Mouse (Mus musculus): ENCODE data around the gene Slc44a5.
"Not testable (repeated sequence)": the region's sequence is repeated elsewhere in the genome, so short reads cannot be mapped to it uniquely, and the experiment has no call there.

The Slc44a5 gene

DNA sequence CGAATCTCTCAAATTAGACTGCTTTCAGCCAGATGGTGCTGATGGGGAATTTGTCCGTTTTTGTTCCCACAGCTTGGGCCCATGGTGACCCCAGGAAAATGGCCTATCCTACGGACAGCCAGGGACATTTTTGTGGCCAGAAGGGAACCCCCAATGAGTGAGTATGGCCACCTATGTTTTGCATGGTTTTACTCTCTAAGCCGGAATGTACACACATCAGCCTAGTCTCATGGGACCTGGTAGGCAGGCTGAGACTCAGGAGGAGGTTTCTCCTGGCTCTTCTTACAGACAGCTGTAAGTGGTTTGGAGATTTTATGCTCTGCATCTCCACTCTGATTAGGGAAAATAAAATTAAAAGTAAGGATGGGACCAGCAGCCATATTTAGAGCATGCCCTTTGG is 249.5 kb downstream of the Slc44a5 start:
- no peak for DNase-seq (ENCODE audit: low spot score)

DNA sequence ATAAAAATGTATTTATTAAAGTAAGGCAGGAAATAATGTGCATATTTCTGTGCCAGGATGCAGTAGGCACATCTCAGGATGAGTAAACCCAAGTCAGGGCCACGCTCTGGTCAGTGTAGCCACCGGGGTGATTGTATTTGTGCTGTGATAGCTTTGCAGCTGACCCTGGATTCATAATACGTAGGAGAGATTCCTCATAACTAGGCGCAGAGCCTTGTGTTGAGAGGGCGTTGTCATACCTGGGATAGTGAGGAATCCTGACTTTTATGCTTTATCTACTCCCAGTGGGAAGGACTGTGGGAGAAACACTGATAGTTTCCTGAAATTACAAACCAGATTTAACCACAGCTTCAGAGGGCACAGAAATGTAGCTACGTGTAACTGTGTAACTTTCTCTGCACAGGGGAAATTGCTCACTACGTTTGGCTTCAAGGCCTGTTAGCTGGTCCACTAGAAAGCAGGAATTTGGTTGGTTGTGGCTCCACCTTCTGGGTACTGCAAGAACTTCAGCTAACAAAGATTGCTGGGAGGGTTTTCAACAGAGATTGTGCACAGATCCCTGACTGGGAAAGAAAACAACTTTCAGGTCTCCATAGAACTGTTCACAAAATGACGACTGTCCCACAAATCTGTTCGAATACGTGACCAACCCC is 253.0 kb downstream of the Slc44a5 start:
- DNase-seq (ENCODE audit: low spot score) = peak; percentile 66

DNA sequence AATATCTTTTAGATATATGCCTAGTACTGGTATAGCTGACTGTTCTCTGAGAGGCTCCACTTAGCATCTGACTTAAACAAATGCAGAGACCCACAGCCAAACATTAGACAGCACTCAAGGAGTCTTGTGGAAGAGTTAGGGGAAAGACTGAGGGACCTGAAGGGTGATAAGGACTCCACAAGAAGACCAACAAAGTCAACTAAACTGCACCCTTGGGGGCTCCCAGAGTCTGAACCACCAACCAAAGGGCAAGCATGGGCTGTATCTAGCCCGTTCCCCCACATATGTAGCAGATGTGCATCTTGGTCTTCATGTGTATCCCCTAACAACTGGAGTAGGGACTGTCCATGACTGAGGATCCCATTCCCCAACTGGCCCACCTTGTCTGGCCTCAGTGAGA is 271.7 kb downstream of the Slc44a5 start:
- DNase-seq (ENCODE audit: low spot score) = no peak

DNA sequence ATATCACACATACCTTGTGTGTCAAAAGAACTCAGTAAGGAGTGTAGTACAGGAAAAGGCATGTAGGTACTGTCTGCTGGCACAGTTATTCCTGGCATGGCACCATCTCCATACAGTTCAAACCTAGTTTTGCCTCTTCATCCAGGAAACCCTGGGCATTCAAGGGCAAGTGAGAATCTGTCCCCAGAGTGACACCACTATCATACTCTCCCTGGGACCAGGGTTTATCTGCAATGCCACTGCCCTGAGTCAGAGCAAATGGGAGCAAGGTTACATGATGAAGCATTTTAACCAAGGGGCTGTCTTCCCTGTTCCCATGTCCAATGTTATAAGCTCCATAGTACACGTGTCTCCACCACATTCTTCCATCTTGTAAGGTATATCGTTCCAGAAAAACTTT is 278.2 kb downstream of the Slc44a5 start:
- DNase-seq (ENCODE audit: low spot score) = no peak

DNA sequence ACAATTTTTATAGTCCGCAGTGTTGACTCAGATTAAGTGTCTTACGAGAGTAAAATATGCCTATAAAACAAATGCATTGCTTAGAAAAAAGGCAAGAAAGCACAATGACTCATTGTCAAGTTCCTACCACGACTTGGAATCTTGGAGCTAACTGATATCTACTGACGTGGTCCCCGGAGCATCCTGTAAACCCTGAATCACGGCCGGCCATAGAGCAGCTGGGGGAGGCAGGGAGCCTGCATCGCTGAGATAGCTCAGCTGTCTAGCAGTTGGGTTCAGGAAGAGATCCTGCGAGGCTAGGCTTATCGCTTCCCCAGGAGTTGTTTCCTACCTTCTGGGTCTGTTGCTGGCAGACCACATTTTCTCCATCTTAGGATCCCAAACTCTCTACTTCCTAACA is 279.0 kb downstream of the Slc44a5 start:
- DNase-seq (ENCODE audit: low spot score) = no peak

DNA sequence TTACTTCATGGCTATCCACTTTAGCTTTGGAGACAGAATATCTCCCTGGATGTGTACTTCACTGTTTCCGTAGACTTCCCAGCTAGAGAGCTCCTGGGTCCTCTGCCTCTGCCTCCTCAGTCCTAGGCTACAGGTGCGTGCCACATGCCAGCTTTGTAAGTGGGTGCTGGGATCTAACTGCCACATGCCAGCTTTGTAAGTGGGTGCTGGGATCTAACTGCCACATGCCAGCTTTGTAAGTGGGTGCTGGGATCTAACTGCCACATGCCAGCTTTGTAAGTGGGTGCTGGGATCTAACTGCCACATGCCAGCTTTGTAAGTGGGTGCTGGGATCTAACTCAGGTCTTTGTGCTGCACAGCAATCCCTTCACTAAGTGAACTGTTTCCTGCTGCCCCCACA is 281.0 kb downstream of the Slc44a5 start:
- not testable (repeated sequence) for DNase-seq (ENCODE audit: low spot score)

DNA sequence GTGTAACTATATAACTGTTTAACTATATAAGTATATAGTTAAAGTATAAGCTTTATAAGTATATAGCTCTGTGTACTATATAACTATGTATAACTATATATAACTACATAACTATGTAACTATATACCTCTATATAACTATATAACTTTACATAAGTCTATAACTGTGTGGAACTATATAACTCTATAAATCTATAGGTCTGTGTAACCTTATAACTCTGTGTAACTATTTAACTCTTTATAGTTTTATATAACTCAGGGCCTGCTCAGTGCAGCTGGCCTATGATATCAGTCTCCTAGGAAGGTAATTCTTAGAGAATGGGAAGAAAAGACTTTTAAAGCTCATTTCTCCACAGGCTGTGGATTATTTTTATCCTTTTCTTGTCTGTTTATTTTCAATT is 284.1 kb downstream of the Slc44a5 start:
- no peak for DNase-seq (ENCODE audit: low spot score)

DNA sequence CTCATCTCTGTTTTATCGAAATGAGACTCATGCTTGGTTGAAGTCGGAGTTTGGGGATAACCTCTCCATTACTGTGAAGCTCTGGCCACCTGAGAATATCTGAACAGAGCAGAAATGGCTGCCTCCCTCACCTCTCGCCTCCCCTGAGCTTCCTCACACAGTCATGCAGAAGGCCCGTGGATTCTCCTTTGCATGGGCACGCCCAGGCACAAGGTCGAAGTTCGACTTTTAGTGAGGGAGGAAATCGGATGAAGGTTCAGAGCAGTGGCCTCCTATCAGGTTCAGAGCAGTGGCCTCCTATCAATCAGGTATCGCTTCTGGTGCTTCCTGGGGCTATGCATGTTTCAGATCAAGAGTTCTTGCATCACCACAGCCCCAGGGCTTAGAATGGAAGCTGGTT is 295.1 kb downstream of the Slc44a5 start:
- no peak for DNase-seq (ENCODE audit: low spot score)

DNA sequence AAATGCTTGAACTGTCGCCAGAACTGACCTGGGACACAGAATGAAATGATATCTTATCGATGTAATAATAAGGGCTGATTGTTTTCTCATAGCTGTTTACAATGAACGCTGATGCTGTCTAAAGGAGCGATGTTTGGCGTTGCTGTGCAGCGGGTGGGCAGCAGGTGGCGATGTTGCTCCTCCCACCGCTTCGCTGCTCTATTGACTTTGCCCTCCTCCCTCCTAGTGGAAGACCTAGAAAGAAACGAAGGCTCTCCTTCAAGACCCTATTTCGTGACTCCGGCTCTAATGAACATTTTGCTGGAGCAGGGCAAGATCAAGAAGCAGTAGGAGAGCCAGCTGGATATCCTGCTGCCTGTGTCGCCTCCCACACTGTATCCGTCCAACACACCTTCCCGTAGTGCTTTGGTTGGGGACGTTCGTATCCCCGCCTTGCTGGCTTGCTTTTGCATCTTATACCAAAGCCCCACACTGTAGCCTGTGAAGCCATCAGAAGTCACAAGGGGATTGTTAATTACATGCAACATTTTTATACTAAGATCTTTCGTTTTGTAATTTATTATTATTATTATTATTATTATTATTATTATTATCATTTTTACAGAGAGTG is 296.6 kb downstream of the Slc44a5 start:
- DNase-seq (ENCODE audit: low spot score) = peak; percentile 62

DNA sequence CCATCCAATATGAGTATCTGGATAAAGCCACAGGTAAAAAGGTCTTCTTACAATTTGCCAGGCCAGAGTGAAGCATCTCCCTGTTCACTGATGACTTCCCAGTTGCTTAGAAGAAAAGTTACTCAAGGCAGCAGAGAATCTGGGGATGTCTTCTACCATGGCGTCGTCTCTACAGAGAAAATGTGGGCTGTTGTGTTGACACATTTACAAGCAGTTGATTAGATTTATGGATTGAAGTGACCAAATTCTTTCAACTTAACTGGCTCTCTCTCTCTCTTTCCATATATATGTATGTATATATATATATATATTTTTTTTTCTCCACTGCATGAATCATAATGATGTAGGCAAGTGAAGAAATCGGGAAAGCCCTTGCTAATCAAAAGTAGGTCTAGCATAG is 301.4 kb downstream of the Slc44a5 start:
- DNase-seq (ENCODE audit: low spot score) = no peak

DNA sequence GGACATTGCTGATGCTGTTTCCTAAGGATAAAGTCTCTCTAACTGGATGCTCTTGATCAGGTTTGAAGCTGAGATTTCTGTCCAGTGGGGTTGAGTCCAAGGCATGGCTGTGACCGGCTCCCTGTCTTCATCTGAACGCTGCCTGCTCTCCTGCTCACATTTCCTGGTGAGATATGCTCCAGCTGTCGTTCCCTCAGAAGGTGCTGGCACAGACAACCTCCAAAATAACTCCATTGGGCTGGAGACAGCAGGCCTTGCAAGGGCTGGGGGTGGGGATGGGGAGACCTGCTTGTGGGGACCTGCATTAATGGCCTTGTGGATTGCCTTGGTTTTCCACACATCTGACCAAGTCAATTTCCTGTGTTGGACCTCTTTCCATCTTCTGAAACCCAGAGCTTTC is 311.0 kb downstream of the Slc44a5 start:
- no peak for DNase-seq (ENCODE audit: low spot score)

DNA sequence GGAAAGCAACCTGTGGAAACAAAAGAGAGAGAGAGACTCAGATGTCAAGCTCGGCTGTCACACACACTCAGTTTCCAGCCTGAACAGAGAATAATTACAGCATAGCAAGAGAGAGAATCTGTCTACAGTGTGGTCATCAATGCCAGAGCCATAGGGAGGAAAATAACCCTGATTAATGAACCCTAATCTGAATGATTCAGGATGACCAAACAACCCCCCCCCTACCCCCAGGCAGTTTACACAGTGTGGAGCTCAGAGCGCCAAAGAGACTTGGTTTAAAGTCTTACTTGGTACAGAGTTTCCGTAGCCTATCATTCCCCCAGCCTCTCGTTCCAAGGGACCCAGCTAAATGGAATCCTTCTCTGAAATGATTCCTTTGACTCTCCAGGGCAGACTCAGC is 312.1 kb downstream of the Slc44a5 start:
- DNase-seq (ENCODE audit: low spot score) = no peak

DNA sequence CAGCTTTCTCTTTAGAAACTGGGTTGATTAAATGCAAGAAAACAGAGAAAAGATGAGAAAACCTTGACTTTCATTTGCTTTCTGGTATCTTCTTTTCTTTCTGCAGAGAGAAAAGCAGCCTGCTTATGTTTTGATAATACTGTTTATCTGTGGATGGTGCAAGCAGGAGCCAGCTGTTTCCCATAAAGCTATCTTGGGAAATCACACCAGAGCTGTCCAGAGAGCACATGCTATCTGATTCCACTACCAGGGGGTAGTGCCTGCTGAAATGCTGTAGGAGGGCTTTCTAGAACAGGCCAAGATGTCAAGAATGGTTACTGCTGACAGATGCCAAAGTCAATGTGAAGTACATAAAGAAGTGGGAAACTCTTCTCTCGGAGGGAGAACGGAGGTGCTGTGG is 314.0 kb downstream of the Slc44a5 start:
- peak; percentile 25 for DNase-seq (ENCODE audit: low spot score)

DNA sequence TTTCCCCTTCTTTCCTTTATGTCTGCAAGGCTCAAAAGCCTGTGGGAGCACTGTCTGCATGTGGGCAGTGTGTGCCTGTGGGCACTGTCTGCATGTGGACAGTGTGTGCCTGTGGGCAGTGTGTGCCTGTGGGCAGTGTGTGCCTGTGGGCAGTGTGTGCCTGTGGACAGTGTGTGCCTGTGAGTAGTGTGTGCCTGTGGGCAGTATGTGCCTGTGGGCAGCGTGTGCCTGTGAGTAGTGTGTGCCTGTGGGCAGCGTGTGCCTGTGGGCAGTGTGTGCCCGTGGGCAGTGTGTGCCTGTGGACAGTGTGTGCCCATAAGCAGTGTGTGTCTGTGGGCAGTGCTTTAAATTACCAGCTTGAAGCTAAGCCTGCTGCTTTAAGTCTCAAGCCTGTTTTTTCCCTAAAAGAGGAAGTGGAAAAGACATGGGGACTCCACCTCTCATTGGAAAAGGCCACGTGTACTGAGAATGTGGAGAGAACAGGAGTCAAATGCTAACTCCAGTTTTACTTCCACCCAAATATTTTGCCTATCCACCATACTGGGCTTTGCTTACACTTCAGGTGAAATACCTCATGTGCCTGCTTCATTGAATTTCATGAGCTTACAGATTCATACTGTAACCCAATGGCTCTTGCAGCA is 315.3 kb downstream of the Slc44a5 start:
- no peak for DNase-seq (ENCODE audit: low spot score)

DNA sequence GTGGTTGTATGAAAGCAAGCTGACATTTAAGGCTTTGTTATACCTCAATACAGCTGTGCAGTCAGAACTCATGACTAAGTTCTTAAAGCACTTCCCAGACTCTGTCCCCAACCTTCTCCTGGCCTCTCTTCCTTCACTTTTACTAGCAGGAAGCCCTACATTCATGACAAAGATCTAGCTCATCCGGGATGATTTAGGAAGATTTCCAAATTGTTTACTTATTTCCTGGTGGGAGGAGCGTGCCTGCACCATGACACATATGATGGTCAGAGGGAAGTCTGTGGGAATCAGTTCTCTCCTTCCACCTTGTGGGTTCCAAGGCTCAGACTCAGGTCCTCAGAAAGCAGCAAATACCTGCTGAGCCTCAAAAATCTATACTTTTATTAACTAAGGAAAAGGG is 317.1 kb downstream of the Slc44a5 start:
- DNase-seq (ENCODE audit: low spot score) = no peak

DNA sequence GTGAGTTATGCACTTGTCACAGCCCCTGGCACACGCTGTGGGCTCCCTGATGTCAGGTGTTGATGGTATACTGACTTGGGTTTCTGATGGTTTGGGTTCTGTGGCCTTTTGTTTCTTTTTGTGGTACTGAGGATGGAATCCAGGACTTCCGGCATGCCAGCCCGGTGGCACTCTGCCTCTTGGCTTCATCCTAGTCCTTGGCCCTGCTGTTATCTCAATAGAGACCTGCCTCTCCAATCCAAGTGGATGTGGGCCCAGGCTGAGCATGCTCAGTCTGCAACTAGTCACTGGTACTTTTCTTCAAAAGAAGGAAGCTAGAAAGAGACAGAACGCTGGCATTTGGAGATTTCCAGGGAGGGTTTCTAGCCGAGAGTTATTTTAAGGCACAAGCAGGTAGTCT is 318.9 kb downstream of the Slc44a5 start:
- no peak for DNase-seq (ENCODE audit: low spot score)

DNA sequence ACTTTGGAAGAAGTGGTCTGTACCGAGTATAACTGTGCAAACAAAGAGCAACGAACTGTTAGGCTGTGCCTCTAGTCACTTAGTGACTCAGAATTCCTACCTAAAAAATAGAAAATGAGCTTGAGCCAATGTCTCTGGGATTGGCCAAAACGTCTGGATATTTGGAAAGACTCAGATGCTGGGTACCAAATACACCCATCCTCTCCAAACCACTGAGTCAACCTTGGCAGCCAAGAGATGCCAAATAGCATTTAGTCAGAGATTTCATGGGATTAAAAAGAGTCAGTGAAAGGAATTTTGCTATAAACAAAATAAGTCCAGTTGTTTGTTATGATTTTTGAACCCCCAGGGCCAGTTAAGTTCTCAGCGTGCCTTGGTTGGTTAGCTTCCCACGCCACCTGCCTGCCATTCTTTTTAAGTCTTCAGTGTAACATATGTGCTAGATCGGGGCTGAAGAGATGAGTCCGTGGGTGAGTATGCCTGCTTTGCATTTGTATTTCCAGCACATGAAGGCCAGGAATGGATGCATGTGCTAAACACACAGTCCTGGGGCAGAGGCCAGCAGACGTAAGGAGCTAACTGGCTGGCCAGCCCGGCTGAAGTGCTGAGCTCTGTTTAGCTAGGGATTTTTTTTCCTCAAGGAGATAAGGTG is 320.7 kb downstream of the Slc44a5 start:
- no peak for DNase-seq (ENCODE audit: low spot score)

DNA sequence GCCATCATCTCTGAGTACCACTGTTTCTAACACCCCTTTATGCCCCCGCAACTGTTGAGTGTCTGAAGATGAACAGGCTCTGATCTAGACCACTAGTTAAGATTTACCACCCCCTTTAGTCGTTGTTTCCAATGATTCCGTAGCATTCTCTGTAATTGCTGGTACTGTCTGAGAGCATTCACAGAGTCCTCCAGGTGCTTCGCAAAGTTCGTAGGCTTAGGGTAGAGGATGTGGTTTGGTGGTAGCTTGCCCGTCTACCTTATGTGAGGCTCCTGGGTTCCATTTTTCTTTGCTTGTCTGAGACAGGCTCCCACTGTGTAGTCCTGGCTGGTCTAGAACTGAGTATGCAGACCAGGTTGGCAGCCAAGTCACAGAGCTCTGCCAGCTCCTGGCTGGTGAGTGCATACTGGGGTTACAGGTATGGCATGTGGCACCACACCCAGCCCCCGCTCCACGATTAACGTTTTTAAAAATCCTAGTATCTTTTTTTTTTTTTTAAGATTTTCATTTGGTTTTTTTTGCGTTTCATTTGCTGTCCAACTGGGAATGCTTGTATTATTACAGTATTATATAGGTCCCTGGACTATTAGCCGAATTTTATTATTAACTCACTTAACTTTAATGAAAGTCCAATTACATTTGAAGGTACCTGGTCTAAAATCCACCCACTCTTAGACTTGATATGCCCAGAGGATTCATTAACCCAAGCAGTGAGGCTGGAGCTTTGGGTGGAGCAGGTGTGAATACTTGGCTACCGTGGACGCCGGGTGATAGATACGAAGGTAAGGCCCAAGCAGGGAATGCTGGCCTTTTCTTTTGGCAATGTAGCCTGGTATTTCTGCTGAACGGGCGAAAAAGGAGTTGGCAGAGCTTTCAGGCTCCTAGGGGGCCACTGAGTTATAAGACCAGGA is 321.9 kb downstream of the Slc44a5 start:
- DNase-seq (ENCODE audit: low spot score) = no peak

DNA sequence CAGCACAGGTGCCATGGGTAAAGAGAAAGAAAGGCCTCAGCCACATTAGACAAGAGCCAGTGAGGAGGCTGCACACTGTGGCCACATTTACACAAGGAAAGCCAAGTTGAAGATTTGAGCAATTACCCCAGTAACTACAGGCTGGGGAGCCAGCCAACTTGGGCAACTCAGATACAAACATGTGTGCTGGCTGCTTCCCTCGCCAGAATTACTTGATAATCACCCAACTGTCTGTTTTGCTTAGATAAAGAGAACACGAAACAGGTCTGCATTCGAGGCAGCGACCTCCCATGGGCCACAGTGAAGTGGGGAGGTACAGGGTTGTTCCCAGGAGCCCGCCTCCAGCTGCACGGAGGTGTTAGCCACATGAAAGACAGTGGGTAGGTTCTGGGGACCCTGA is 324.3 kb downstream of the Slc44a5 start:
- peak; percentile 71 for DNase-seq (ENCODE audit: low spot score)

DNA sequence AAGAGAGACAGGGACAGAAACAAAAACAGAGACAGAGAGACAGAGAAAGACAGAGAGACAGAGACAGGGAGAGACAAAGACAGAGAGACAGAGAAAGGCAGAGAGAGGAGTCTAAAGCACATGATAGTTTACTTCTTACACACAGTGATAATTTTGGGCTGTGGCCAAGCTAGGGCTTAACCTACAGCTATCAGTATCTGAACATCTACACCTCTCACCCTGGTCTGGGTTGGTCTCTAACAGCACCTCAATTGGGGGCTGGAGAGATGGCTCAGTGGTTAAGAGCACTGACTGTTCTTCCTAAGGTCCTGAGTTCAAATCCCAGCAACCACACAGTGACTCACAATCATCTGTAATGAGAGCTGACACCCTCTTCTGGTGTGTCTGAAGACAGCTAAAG is 325.3 kb downstream of the Slc44a5 start:
- no peak for DNase-seq (ENCODE audit: low spot score)

DNA sequence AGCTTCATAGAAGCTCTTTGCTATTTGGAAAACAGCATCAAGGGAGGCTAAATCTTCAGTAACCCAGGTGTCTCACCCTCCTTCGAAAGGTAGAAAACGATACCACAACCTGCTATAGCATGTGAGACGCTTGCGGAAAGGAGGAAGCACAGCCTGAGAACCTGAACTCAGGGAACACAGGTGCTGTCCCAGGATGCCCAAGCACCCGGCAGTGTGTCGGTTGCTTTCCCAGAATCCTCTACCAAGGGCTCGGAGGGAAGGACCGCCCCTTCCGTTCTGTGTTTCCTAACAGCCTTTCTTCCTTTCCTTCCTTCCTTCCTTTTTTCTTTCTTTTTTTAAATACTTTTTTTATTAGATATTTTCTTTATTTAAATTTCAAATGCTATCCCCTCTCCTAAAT is 326.8 kb downstream of the Slc44a5 start:
- DNase-seq (ENCODE audit: low spot score) = no peak

DNA sequence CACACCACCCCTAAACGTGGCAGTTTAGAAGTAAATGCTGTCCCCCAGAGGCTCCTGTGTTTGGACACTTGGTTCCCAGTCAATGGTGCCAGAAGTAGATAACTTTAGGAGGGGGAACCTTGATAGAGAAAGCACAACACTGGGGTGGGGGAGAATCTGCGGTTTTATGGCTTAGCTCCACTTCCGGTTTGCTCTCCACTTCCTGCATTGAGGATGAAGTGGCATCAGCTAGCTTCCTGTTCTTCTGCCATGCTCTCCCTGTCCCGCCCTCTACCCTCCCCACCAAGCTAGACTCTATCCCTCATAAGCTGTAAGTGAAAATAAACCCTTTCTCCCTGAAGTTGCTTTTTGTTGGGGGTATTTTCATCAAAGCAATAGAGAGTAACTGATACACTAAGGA is 327.9 kb downstream of the Slc44a5 start:
- DNase-seq (ENCODE audit: low spot score) = no peak
